Mouse (Mus musculus): Measurements from ENCODE around the gene Ctsg. TPM values are rescaled to one million over a fixed set of nuclear protein-coding genes. Genes with fewer than 3 reads are reported as not detected.

The Ctsg gene
- polyA plus RNA-seq, 1 experiment = 86.1 TPM

DNA sequence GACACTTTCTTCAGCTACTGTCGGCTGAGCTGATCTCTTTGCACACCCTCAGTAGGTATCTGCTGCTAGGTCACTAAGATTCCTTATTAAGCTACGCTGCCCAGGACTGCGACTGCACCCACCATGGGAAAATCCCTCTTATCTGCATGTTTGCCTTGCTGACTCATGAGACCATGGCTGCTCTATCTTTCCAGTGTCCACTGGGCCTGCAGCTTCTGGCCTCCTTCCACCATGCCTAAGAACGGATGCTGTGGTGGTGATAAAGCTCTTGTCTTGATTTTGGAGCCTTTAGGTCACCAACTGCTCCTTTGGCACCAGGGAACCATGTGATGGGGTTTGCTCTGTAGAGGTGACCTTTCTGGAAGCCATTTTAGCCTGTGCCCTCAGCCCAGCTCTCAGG lies 44.7 kb downstream of the Ctsg start:
- Histone ChIP-seq H3K4me3 (replicated peaks; ENCODE audit: control insufficient read depth, low read depth, low read length) (no peak overlapping the region), H3K27ac (ENCODE audit: control insufficient read depth, insufficient read depth, low read depth, low read length, poor library complexity) (no peak overlapping the region), H3K4me1 (ENCODE audit: control insufficient read depth, insufficient read depth, low read length) (no peaks in the 10 kb centered on the region)
- 68% methylated on average over 4 of the region's 4 CpGs for WGBS
- TF ChIP-seq CTCF (IDR thresholded peaks at IDR 0.05; ENCODE audit: control insufficient read depth, insufficient read depth, low read length) = no peak
- no peak for TF ChIP-seq POLR2A (IDR thresholded peaks at IDR 0.05; ENCODE audit: borderline replicate concordance, control insufficient read depth, low read depth, low read length)

DNA sequence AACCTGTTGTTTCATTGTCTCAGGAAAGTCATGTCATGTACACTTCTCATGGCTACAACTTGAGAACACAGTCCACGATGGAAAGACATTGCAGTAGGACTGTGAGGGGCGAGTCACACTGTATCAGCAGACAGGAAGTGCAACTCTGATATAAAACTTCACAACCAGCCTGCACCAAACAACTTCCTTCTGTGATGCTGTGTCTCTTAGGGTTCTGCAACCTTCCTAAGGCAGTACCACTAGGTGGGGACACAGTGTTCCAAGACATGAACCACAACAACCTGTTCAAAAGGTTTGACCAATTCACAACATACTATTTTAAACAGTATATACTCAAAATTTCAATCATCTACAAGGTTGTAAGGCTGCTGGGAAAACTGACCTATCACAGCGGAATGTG lies 47.0 kb downstream of the Ctsg start:
- TF ChIP-seq POLR2A (IDR thresholded peaks at IDR 0.05; ENCODE audit: borderline replicate concordance, control insufficient read depth, low read depth, low read length) (no peak), CTCF (IDR thresholded peaks at IDR 0.05; ENCODE audit: control insufficient read depth, insufficient read depth, low read length) (no peak)
- WGBS = 37% methylated on average over 3 of the region's 3 CpGs
- H3K27ac ChIP-seq (ENCODE audit: control insufficient read depth, insufficient read depth, low read depth, low read length, poor library complexity) = no peak overlapping the region
- H3K4me3 ChIP-seq (replicated peaks; ENCODE audit: control insufficient read depth, low read depth, low read length) = no peak overlapping the region
- no peaks in the 10 kb centered on the region for H3K4me1 ChIP-seq (ENCODE audit: control insufficient read depth, insufficient read depth, low read length)

Other genes starting within 250 kb of the Ctsg start
- gene Nynrin, start 248.6 kb downstream of the Ctsg start, polyA plus RNA-seq (2011; ENCODE audit: insufficient read depth, insufficient read length, low replicate concordance, missing spikeins) = 0.93 and 1.3 TPM in 2 replicates
- gene Cbln3, start 218.2 kb downstream of the Ctsg start, polyA plus RNA-seq (2011; ENCODE audit: insufficient read depth, insufficient read length, low replicate concordance, missing spikeins) = not detected in 2 replicates
- 12.6 and 28.3 TPM in 2 replicates for gene Khnyn, start 217.6 kb downstream of the Ctsg start, polyA plus RNA-seq (2011; ENCODE audit: insufficient read depth, insufficient read length, low replicate concordance, missing spikeins)
- gene Sdr39u1, start 202.3 kb downstream of the Ctsg start, polyA plus RNA-seq (2011; ENCODE audit: insufficient read depth, insufficient read length, low replicate concordance, missing spikeins) = 3.0 and 3.1 TPM in 2 replicates
- not detected in 2 replicates for gene Cma1, start 157.9 kb downstream of the Ctsg start, polyA plus RNA-seq (2011; ENCODE audit: insufficient read depth, insufficient read length, low replicate concordance, missing spikeins)
- not detected in 2 replicates for gene Cma2, start 151.6 kb downstream of the Ctsg start, polyA plus RNA-seq (2011; ENCODE audit: insufficient read depth, insufficient read length, low replicate concordance, missing spikeins)
- not detected in 2 replicates for gene Mcpt1, start 84.6 kb downstream of the Ctsg start, polyA plus RNA-seq (2011; ENCODE audit: insufficient read depth, insufficient read length, low replicate concordance, missing spikeins)
- gene Mcpt9, start 72.1 kb downstream of the Ctsg start, polyA plus RNA-seq (2011; ENCODE audit: insufficient read depth, insufficient read length, low replicate concordance, missing spikeins) = not detected in 2 replicates
- not detected in 2 replicates for gene Mcpt2, start 60.5 kb downstream of the Ctsg start, polyA plus RNA-seq (2011; ENCODE audit: insufficient read depth, insufficient read length, low replicate concordance, missing spikeins)
- not detected in 2 replicates for gene Mcpt4, start 40.3 kb downstream of the Ctsg start, polyA plus RNA-seq (2011; ENCODE audit: insufficient read depth, insufficient read length, low replicate concordance, missing spikeins)
- 15.4 and 51.6 TPM in 2 replicates for gene Mcpt8, start 17.3 kb downstream of the Ctsg start, polyA plus RNA-seq (2011; ENCODE audit: insufficient read depth, insufficient read length, low replicate concordance, missing spikeins)
- not detected in 2 replicates for gene Gzme, start 18.1 kb upstream of the Ctsg start, polyA plus RNA-seq (2011; ENCODE audit: insufficient read depth, insufficient read length, low replicate concordance, missing spikeins)
- gene Gzmd, start 30.0 kb upstream of the Ctsg start, polyA plus RNA-seq (2011; ENCODE audit: insufficient read depth, insufficient read length, low replicate concordance, missing spikeins) = not detected in 2 replicates
- not detected in 2 replicates for gene Gzmg, start 57.0 kb upstream of the Ctsg start, polyA plus RNA-seq (2011; ENCODE audit: insufficient read depth, insufficient read length, low replicate concordance, missing spikeins)
- not detected in 2 replicates for gene Gzmn, start 72.0 kb upstream of the Ctsg start, polyA plus RNA-seq (2011; ENCODE audit: insufficient read depth, insufficient read length, low replicate concordance, missing spikeins)
- gene Gzmf, start 108.8 kb upstream of the Ctsg start, polyA plus RNA-seq (2011; ENCODE audit: insufficient read depth, insufficient read length, low replicate concordance, missing spikeins) = not detected in 2 replicates
- not detected in 2 replicates for gene Gzmc, start 132.1 kb upstream of the Ctsg start, polyA plus RNA-seq (2011; ENCODE audit: insufficient read depth, insufficient read length, low replicate concordance, missing spikeins)
- gene Gzmb, start 159.7 kb upstream of the Ctsg start, polyA plus RNA-seq (2011; ENCODE audit: insufficient read depth, insufficient read length, low replicate concordance, missing spikeins) = not detected in 2 replicates